Mouse (Mus musculus) mouse trophoblast stem cell (cell line): ENCODE measurements around the gene Camk1d.

Source experiments
- in situ Hi-C, 2 experiments: fragments of 300-500 bp; cut with MseI, MboI; formaldehyde crosslinking; loops; 2 replicates in 1 of 2; 3 replicates in 1 of 2; pipeline ENCODE4 v1.15.1; 2025

Gene Camk1d

GRCm38 (mm10) chr2:5661946-5662345 is 52.4 kb downstream of the Camk1d start:
- in situ Hi-C loops: no loop called here

- in situ Hi-C loops: no loop called here
Measured at GRCm38 (mm10) chr2:5658000-5658399, 56.3 kb downstream of the Camk1d start.

GRCm38 (mm10) chr2:5656326-5656725 is 58.0 kb downstream of the Camk1d start:
- in situ Hi-C loops: no loop called here

GRCm38 (mm10) chr2:5652071-5652470 is 62.2 kb downstream of the Camk1d start:
- in situ Hi-C loops: no loop called here

GRCm38 (mm10) chr2:5651285-5651870 is 62.9 kb downstream of the Camk1d start:
- in situ Hi-C loops: no loop called here

GRCm38 (mm10) chr2:5649226-5649625 is 65.1 kb downstream of the Camk1d start:
- in situ Hi-C loops: no loop called here

- in situ Hi-C loops: no loop called here
Measured at GRCm38 (mm10) chr2:5648764-5649163, 65.6 kb downstream of the Camk1d start.

GRCm38 (mm10) chr2:5646322-5646721 is 68.0 kb downstream of the Camk1d start:
- in situ Hi-C loops: no loop called here

- in situ Hi-C loops: no loop called here
Measured at GRCm38 (mm10) chr2:5645584-5645983, 68.7 kb downstream of the Camk1d start.

GRCm38 (mm10) chr2:5643937-5644336 is 70.4 kb downstream of the Camk1d start:
- in situ Hi-C loops: no loop called here

- in situ Hi-C loops: no loop called here
Measured at GRCm38 (mm10) chr2:5643226-5643625, 71.1 kb downstream of the Camk1d start.

GRCm38 (mm10) chr2:5642624-5643023 is 71.7 kb downstream of the Camk1d start:
- in situ Hi-C loops: no loop called here

GRCm38 (mm10) chr2:5641678-5642077 is 72.6 kb downstream of the Camk1d start:
- in situ Hi-C loops: no loop called here

- in situ Hi-C loops: no loop called here
Measured at GRCm38 (mm10) chr2:5640586-5640985, 73.7 kb downstream of the Camk1d start.

- in situ Hi-C loops: no loop called here
Measured at GRCm38 (mm10) chr2:5636801-5637742, 77.2 kb downstream of the Camk1d start.

GRCm38 (mm10) chr2:5632355-5632684 is 82.0 kb downstream of the Camk1d start:
- in situ Hi-C loops: no loop called here

GRCm38 (mm10) chr2:5631676-5632354 is 82.5 kb downstream of the Camk1d start:
- in situ Hi-C loops: no loop called here

GRCm38 (mm10) chr2:5630710-5631109 is 83.6 kb downstream of the Camk1d start:
- in situ Hi-C loops: no loop called here

- in situ Hi-C loops: no loop called here
Measured at GRCm38 (mm10) chr2:5624379-5624778, 89.9 kb downstream of the Camk1d start.

GRCm38 (mm10) chr2:5618361-5618896 is 95.9 kb downstream of the Camk1d start:
- in situ Hi-C loops: no loop called here

GRCm38 (mm10) chr2:5614896-5615295 is 99.4 kb downstream of the Camk1d start:
- in situ Hi-C loops: no loop called here

- in situ Hi-C loops: no loop called here
Measured at GRCm38 (mm10) chr2:5614308-5614705, 100.0 kb downstream of the Camk1d start.
